Mouse (Mus musculus) liver, adult 2 months (tissue): ENCODE results near the gene Rnf213. TPM values are rescaled to one million over a fixed set of nuclear protein-coding genes. Genes with fewer than 3 reads are reported as not detected.

Experiments used
- DNase-seq: peaks from one replicate; pipeline ENCODE4 v3.0.0-alpha.2; 2011; ENCODE audit warnings: low read depth, low spot score; ENCODE audit errors: extremely low read depth
- H3K27ac ChIP-seq: fragments of 200-500 bp; replicated peaks from 2 replicates; pipeline ENCODE4 v1.5.1; 2012; ENCODE audit warnings: low read depth, mild to moderate bottlenecking, control low read depth, inconsistent platforms, low read length; ENCODE audit not compliant: insufficient read depth
- H3K27me3 ChIP-seq: fragments of 200-500 bp; 2 replicates; pipeline ENCODE4 v1.6.1; 2012; ENCODE audit warnings: mild to moderate bottlenecking, moderate library complexity, low read length, inconsistent platforms; ENCODE audit not compliant: control insufficient read depth, insufficient read depth
- H3K36me3 ChIP-seq: fragments of 200-500 bp; 2 replicates; pipeline ENCODE4 v1.6.1; 2012; ENCODE audit warnings: low read length, inconsistent platforms; ENCODE audit not compliant: control insufficient read depth, insufficient read depth
- H3K4me1 ChIP-seq: fragments of 200-500 bp; 2 replicates; pipeline ENCODE4 v1.6.1; 2011; ENCODE audit warnings: low read length; ENCODE audit not compliant: control insufficient read depth, insufficient read depth
- H3K4me3 ChIP-seq: fragments of 200-500 bp; 2 replicates; pipeline ENCODE4 v1.5.1; 2011; ENCODE audit warnings: low read depth, mild to moderate bottlenecking, control low read depth, low read length, moderate library complexity; ENCODE audit not compliant: insufficient read depth
- H3K79me2 ChIP-seq: fragments of 200-500 bp; 2 replicates; pipeline ENCODE4 v1.6.1; 2012; ENCODE audit warnings: inconsistent platforms, mild to moderate bottlenecking, low read length, moderate library complexity; ENCODE audit not compliant: control insufficient read depth, insufficient read depth
- H3K9ac ChIP-seq: fragments of 200-500 bp; 2 replicates; pipeline ENCODE4 v1.6.1; 2012; ENCODE audit warnings: low read depth, mild to moderate bottlenecking, control low read depth, inconsistent platforms, low read length
- CTCF ChIP-seq: fragments of 200-500 bp; IDR thresholded peaks from 2 replicates; pipeline ENCODE4 v1.5.1; 2011; ENCODE audit warnings: low read depth, low read length, control low read depth
- POLR2A ChIP-seq: fragments of 200-500 bp; IDR thresholded peaks from 2 replicates; pipeline ENCODE4 v1.6.1; 2011; ENCODE audit warnings: low read length, control low read depth; ENCODE audit not compliant: insufficient read depth; ENCODE audit errors: extremely low read depth
- WGBS: fragments of 180-500 bp; shearing (Covaris S2); methylation state at CpG from one replicate; pipeline ENCODE4 v1.1.7; 2018; 5-methylcytosine and 5-hydroxymethylcytosine counted together
- polyA plus RNA-seq: library from polyadenylated mRNA; depleted of rRNA; stranded (reverse); fragments of >200 nt; gene quantifications from 2 replicates; pipeline ENCODE4 v1.2.3, GENCODE M21; 2012
- total RNA-seq: library from RNA; depleted of rRNA; stranded (reverse); fragments of >200 nt; gene quantifications from 2 replicates; pipeline ENCODE4 v1.2.3, GENCODE M21; 2014

The Rnf213 gene
- total and polyA plus RNA-seq, 2 experiments: 16.9 to 43.5 TPM

GRCm38 (mm10) chr11:119509165-119509776, 116.4 kb downstream of the Rnf213 start:
- WGBS: 85% methylated on average over 5 of the region's 5 CpGs
- TF ChIP-seq CTCF: no peak
- TF ChIP-seq POLR2A: no peak
- no peaks in the 10 kb centered on the region for H3K36me3 ChIP-seq
- no peak for DNase-seq
- no peak overlapping the region for H3K27ac ChIP-seq
- no peaks in the 10 kb centered on the region for H3K79me2 ChIP-seq
- H3K4me3 ChIP-seq: no peak overlapping the region
- H3K27me3 ChIP-seq: no peaks in the 10 kb centered on the region
- no peaks in the 10 kb centered on the region for H3K4me1 ChIP-seq
- H3K9ac ChIP-seq: no peak overlapping the region

GRCm38 (mm10) chr11:119513038-119513659, 120.2 kb downstream of the Rnf213 start:
- DNase-seq: no peak
- no peak overlapping the region for H3K27ac ChIP-seq
- 22% methylated on average over 9 of the region's 9 CpGs for WGBS
- no peaks in the 10 kb centered on the region for H3K79me2 ChIP-seq
- H3K9ac ChIP-seq: no peak overlapping the region
- H3K4me3 ChIP-seq: no peak overlapping the region
- no peaks in the 10 kb centered on the region for H3K36me3 ChIP-seq
- TF ChIP-seq CTCF: no peak
- TF ChIP-seq POLR2A: no peak
- H3K4me1 ChIP-seq: no peaks in the 10 kb centered on the region
- no peaks in the 10 kb centered on the region for H3K27me3 ChIP-seq

GRCm38 (mm10) chr11:119514108-119514860, 121.4 kb downstream of the Rnf213 start:
- Histone ChIP-seq H3K4me1 (no peaks in the 10 kb centered on the region), H3K4me3 (no peak overlapping the region), H3K79me2 (no peaks in the 10 kb centered on the region), H3K27me3 (no peaks in the 10 kb centered on the region), H3K36me3 (no peaks in the 10 kb centered on the region), H3K27ac (no peak overlapping the region), H3K9ac (no peak overlapping the region)
- WGBS: 54% methylated on average over 16 of the region's 16 CpGs
- DNase-seq: no peak
- TF ChIP-seq POLR2A (no peak), CTCF (no peak)

- H3K79me2 ChIP-seq: no peaks in the 10 kb centered on the region
- no peaks in the 10 kb centered on the region for H3K4me1 ChIP-seq
- TF ChIP-seq CTCF: no peak
- TF ChIP-seq POLR2A: no peak
- H3K4me3 ChIP-seq: no peak overlapping the region
- WGBS: 16% methylated on average over 21 of the region's 21 CpGs
- no peak overlapping the region for H3K27ac ChIP-seq
- no peak for DNase-seq
- no peak overlapping the region for H3K9ac ChIP-seq
- no peaks in the 10 kb centered on the region for H3K27me3 ChIP-seq
- H3K36me3 ChIP-seq: no peaks in the 10 kb centered on the region
Measured at GRCm38 (mm10) chr11:119514967-119515636, 122.2 kb downstream of the Rnf213 start.

GRCm38 (mm10) chr11:119515823-119516676, 123.2 kb downstream of the Rnf213 start:
- Histone ChIP-seq H3K27ac (no peak overlapping the region), H3K4me1 (no peaks in the 10 kb centered on the region), H3K9ac (no peak overlapping the region), H3K27me3 (no peaks in the 10 kb centered on the region), H3K4me3 (no peak overlapping the region), H3K79me2 (no peaks in the 10 kb centered on the region), H3K36me3 (no peaks in the 10 kb centered on the region)
- 86% methylated on average over 16 of the region's 16 CpGs for WGBS
- TF ChIP-seq POLR2A (no peak), CTCF (no peak)
- DNase-seq: no peak
